Mouse (Mus musculus) G1E (cell line): ENCODE measurements around the gene Fam161b.

ENCODE experiments used
- CTCF ChIP-seq: IDR thresholded peaks from 2 replicates; pipeline ENCODE4 v1.5.1; 2012; ENCODE audit warnings: low read depth, low read length, inconsistent platforms, mixed read lengths
- GATA1 ChIP-seq: IDR thresholded peaks from 2 replicates; pipeline ENCODE4 v1.6.1; 2012; ENCODE audit warnings: borderline replicate concordance, low read length, inconsistent platforms, mixed read lengths
- GATA2 ChIP-seq: IDR thresholded peaks from 2 replicates; pipeline ENCODE4 v1.6.1; 2012; ENCODE audit warnings: low read depth, low read length, inconsistent platforms, borderline replicate concordance
- POLR2AphosphoS5 ChIP-seq: IDR thresholded peaks from 2 replicates; pipeline ENCODE4 v1.6.1; 2012; ENCODE audit warnings: low read depth, low read length, inconsistent platforms; ENCODE audit not compliant: insufficient replicate concordance
- TAL1 ChIP-seq: conservative IDR thresholded peaks from 2 replicates; pipeline ENCODE4 v1.6.1; 2012; ENCODE audit warnings: low read depth, low read length, inconsistent platforms, mixed read lengths

- TF ChIP-seq POLR2AphosphoS5 (no peak), CTCF (no peak), TAL1 (no peak), GATA1 (no peak), GATA2 (no peak)
Observed at GRCm38 (mm10) chr12:84362872-84363271, 1.2 kb upstream of the Fam161b start.
